ENCODE assay signal across 8 mouse cellular contexts in the genomic region with DNA sequence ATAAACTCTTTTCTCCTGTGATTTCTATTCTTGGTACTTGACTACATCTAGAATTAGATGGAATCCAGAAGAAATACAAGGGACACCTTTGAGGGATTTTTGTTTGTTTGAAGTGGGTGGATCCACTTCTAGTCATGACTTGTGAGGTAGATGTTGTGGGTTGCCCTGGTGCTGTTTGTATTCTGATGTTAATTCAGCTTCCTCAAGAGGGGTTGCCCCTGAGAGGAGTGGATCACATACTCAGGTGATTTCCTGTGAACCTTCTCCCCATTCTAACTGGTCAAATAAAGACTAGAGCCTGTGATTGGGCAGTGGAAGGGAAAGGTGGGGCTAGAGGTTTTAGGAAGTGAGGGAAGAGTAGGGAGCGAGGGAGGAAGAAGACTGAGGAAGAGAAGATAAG. TPM values are rescaled to one million over a fixed set of nuclear protein-coding genes. Genes with fewer than 3 reads are reported as not detected.
A peak's percentile ranks its signal among the peaks of the same experiment; 100 is the strongest.
DNase-seq lines count a peak whose midpoint lies in the region; ATAC-seq and TF ChIP-seq lines count a peak whose summit lies in the region.

No protein-coding gene starts in this region.

- TF ChIP-seq POLR2A in cortical plate, adult 2 months (IDR thresholded peaks at IDR 0.05; ENCODE audit: extremely low read depth, insufficient read depth, low read length): no peak

- peak overlapping the region; percentile 75 for H3K9ac ChIP-seq in intestine, embryonic 16.5 days (ENCODE audit: low read depth, low read length)
- peak overlapping the region; percentile 74; the same call in 1 of the 2 replicates for H3K9ac ChIP-seq in neural tube, embryonic 15.5 days (replicated peaks)

- TF ChIP-seq CTCF in left cerebral cortex, adult 2 months (IDR thresholded peaks at IDR 0.05): no peak
- no peak for TF ChIP-seq CTCF in cortical plate, adult 2 months (IDR thresholded peaks at IDR 0.05; ENCODE audit: extremely low read depth, insufficient read depth, low read length)

- H3K27ac ChIP-seq in left cerebral cortex, adult 2 months: peak overlapping the region; percentile 80
- H3K27ac ChIP-seq in cortical plate, adult 2 months (ENCODE audit: insufficient read depth, low read length): peak overlapping the region; percentile 85
- peak overlapping the region; percentile 95 for H3K27ac ChIP-seq in intestine, embryonic 16.5 days (ENCODE audit: low read length)
- H3K27ac ChIP-seq in neural tube, embryonic 15.5 days (replicated peaks): peak overlapping the region; percentile 84

- peaks cover 2% of the 10 kb centered on the region; the same call in 1 of the 2 replicates for H3K4me1 ChIP-seq in cortical plate, adult 2 months (ENCODE audit: control insufficient read depth, insufficient read depth, low read length)
- H3K4me1 ChIP-seq in intestine, embryonic 16.5 days (ENCODE audit: control insufficient read depth, insufficient read depth, low read length): peaks cover 7% of the 10 kb centered on the region; the same call in 1 of the 2 replicates
- peaks cover 9% of the 10 kb centered on the region for H3K4me1 ChIP-seq in neural tube, embryonic 15.5 days

- H3K4me3 ChIP-seq in left cerebral cortex, adult 2 months: peak overlapping the region; percentile 54
- peak overlapping the region; percentile 75; the same call in 1 of the 2 replicates for H3K4me3 ChIP-seq in cortical plate, adult 2 months (ENCODE audit: insufficient read depth, low read length)
- peak overlapping the region; percentile 66 for H3K4me3 ChIP-seq in intestine, embryonic 16.5 days (ENCODE audit: low read length)
- peak overlapping the region; percentile 68 for H3K4me3 ChIP-seq in neural tube, embryonic 15.5 days (replicated peaks)

- no peaks in the 10 kb centered on the region for H3K9me3 ChIP-seq in intestine, embryonic 16.5 days (ENCODE audit: control insufficient read depth, low read length)
- no peaks in the 10 kb centered on the region for H3K9me3 ChIP-seq in neural tube, embryonic 15.5 days (replicated peaks)

- DNase-seq in left cerebral cortex, adult 2 months (ENCODE audit: extremely low spot score in 1 of 2, low spot score in 2 of 2): no peak
- no peak for DNase-seq in left cerebral cortex, postnatal 14 days (ENCODE audit: low spot score in 2 of 2)
- DNase-seq in embryo, embryonic 9.5 days (ENCODE audit: extremely low spot score): no peak
- DNase-seq in spleen, adult 18-20 months: no peak

- ATAC-seq in intestine, embryonic 16.5 days: no peak
- ATAC-seq in neural tube, embryonic 15.5 days (ENCODE audit: low FRiP score): peak; percentile 1; the same call in 1 of the 2 replicates
- no peak for ATAC-seq in activated CD4-positive, CD25-positive, alpha-beta regulatory T cell, adult 4 months

- no peaks in the 10 kb centered on the region for H3K27me3 ChIP-seq in intestine, embryonic 16.5 days (replicated peaks; ENCODE audit: control insufficient read depth, insufficient read depth, low read length)
- no peaks in the 10 kb centered on the region for H3K27me3 ChIP-seq in neural tube, embryonic 15.5 days (replicated peaks)

- H3K36me3 ChIP-seq in intestine, embryonic 16.5 days (ENCODE audit: control insufficient read depth, insufficient read depth, low read length): no peaks in the 10 kb centered on the region
- H3K36me3 ChIP-seq in neural tube, embryonic 15.5 days: peaks cover 15% of the 10 kb centered on the region

- H3K4me2 ChIP-seq in intestine, embryonic 16.5 days (ENCODE audit: low read depth, low read length): peak overlapping the region; percentile 68
- peak overlapping the region; percentile 78 for H3K4me2 ChIP-seq in neural tube, embryonic 15.5 days

- 76% methylated on average over 1 of the region's 1 CpGs for WGBS in intestine, embryonic 16.5 days
- 80% methylated on average over 1 of the region's 1 CpGs for WGBS in neural tube, embryonic 15.5 days

- intact Hi-C loops in left cerebral cortex, adult 2 months (cut with DNase I): loop anchor here (1.0 to 5.0 kb wide), 3 partner anchors 21 to 150 kb away; a partner anchor contains a TSS
- intact Hi-C loops in left cerebral cortex, postnatal 14 days (cut with DNase I): no loop called here

RNA-seq across cellular contexts. Expression of a gene that starts 15.8 kb away (rescaled TPM):
- total RNA-seq in left cerebral cortex, adult 2 months (2021): 1 to 10 TPM; 2.2 to 2.4 TPM
- total RNA-seq in left cerebral cortex, postnatal 14 days (2021): 1 to 10 TPM; 2.3 to 2.5 TPM
- polyA plus RNA-seq in cortical plate, adult 2 months (2012; rRNA removed): 2.9 and 3.0 TPM in 2 replicates
- 2.2 and 2.6 TPM in 2 replicates for polyA plus RNA-seq in intestine, embryonic 16.5 days (2015; fragmentation: Nextera tagmentation; extraction: Ambion mirVana)
- polyA plus RNA-seq in neural tube, embryonic 15.5 days (2015; fragmentation: Nextera tagmentation; extraction: Ambion mirVana): 7.5 and 8.3 TPM in 2 replicates
- 1 to 10 TPM; 4.8 to 5.0 TPM for polyA plus RNA-seq in activated CD4-positive, CD25-positive, alpha-beta regulatory T cell, adult 4 months (2017; shearing (Covaris generic))

RNA-seq across cellular contexts. Expression of a gene that starts 21.0 kb away (rescaled TPM):
- total RNA-seq in left cerebral cortex, adult 2 months (2021): 1 to 10 TPM; 4.3 to 4.7 TPM
- 1 to 10 TPM; 4.8 to 5.8 TPM for total RNA-seq in left cerebral cortex, postnatal 14 days (2021)
- polyA plus RNA-seq in cortical plate, adult 2 months (2012; rRNA removed): 2.2 and 2.4 TPM in 2 replicates
- 2.2 and 2.4 TPM in 2 replicates for polyA plus RNA-seq in intestine, embryonic 16.5 days (2015; fragmentation: Nextera tagmentation; extraction: Ambion mirVana)
- polyA plus RNA-seq in neural tube, embryonic 15.5 days (2015; fragmentation: Nextera tagmentation; extraction: Ambion mirVana): 6.4 and 6.7 TPM in 2 replicates
- polyA plus RNA-seq in activated CD4-positive, CD25-positive, alpha-beta regulatory T cell, adult 4 months (2017; shearing (Covaris generic)): 1 to 10 TPM; 5.0 to 8.4 TPM

RNA-seq across cellular contexts. Expression of a gene that starts 26.5 kb away (rescaled TPM):
- 1 to 10 TPM; 1.9 to 3.2 TPM for total RNA-seq in left cerebral cortex, adult 2 months (2021)
- total RNA-seq in left cerebral cortex, postnatal 14 days (2021): 1 to 10 TPM; 1.6 to 2.2 TPM
- 1.9 and 2.1 TPM in 2 replicates for polyA plus RNA-seq in cortical plate, adult 2 months (2012; rRNA removed)
- polyA plus RNA-seq in intestine, embryonic 16.5 days (2015; fragmentation: Nextera tagmentation; extraction: Ambion mirVana): 2.1 and 2.7 TPM in 2 replicates
- polyA plus RNA-seq in neural tube, embryonic 15.5 days (2015; fragmentation: Nextera tagmentation; extraction: Ambion mirVana): 0.99 and 1.5 TPM in 2 replicates
- 1 to 10 TPM; 3.4 to 5.3 TPM for polyA plus RNA-seq in activated CD4-positive, CD25-positive, alpha-beta regulatory T cell, adult 4 months (2017; shearing (Covaris generic))

RNA-seq across cellular contexts. Expression of a gene that starts 34.1 kb away (rescaled TPM):
- under 1 TPM; 0.29 to 0.44 TPM for total RNA-seq in left cerebral cortex, adult 2 months (2021)
- under 1 TPM in 1 of 2 experiments, not detected in 1; 0.33 TPM for total RNA-seq in left cerebral cortex, postnatal 14 days (2021)
- 0.19 TPM in 2 replicates for polyA plus RNA-seq in cortical plate, adult 2 months (2012; rRNA removed)
- polyA plus RNA-seq in intestine, embryonic 16.5 days (2015; fragmentation: Nextera tagmentation; extraction: Ambion mirVana): 0.16 and 0.43 TPM in 2 replicates
- 0.17 and 0.19 TPM in 2 replicates for polyA plus RNA-seq in neural tube, embryonic 15.5 days (2015; fragmentation: Nextera tagmentation; extraction: Ambion mirVana)
- under 1 TPM; 0.15 to 0.17 TPM for polyA plus RNA-seq in activated CD4-positive, CD25-positive, alpha-beta regulatory T cell, adult 4 months (2017; shearing (Covaris generic))

RNA-seq across cellular contexts. Expression of a gene that starts 39.5 kb away (rescaled TPM):
- total RNA-seq in left cerebral cortex, adult 2 months (2021): 10 to 100 TPM in 1 of 2 experiments, 1 to 10 TPM in 1; 8.8 to 10.0 TPM
- total RNA-seq in left cerebral cortex, postnatal 14 days (2021): 10 to 100 TPM in 1 of 2 experiments, 1 to 10 TPM in 1; 8.8 to 10.5 TPM
- 3.2 and 3.6 TPM in 2 replicates for polyA plus RNA-seq in cortical plate, adult 2 months (2012; rRNA removed)
- 1.4 TPM in 2 replicates for polyA plus RNA-seq in intestine, embryonic 16.5 days (2015; fragmentation: Nextera tagmentation; extraction: Ambion mirVana)
- polyA plus RNA-seq in neural tube, embryonic 15.5 days (2015; fragmentation: Nextera tagmentation; extraction: Ambion mirVana): 4.4 and 4.5 TPM in 2 replicates
- polyA plus RNA-seq in activated CD4-positive, CD25-positive, alpha-beta regulatory T cell, adult 4 months (2017; shearing (Covaris generic)): 1 to 10 TPM; 1.6 to 2.9 TPM
